Mouse (Mus musculus) thymus, adult 18-20 months (tissue): ENCODE measurements around the gene Grtp1.

ENCODE experiments used
- DNase-seq, 2 experiments: peaks; one replicate each; pipeline ENCODE4 v3.0.0; 2022; ENCODE audit warnings: mixed read lengths in 2 of 2

Gene Grtp1

GRCm38 (mm10) chr8:13204371-13205140 lies 4.1 kb upstream of the Grtp1 start:
- no peak for DNase-seq

GRCm38 (mm10) chr8:13203472-13203871 lies 3.1 kb upstream of the Grtp1 start:
- no peak for DNase-seq

GRCm38 (mm10) chr8:13202806-13203205 lies 2.4 kb upstream of the Grtp1 start:
- DNase-seq, result no peak

- DNase-seq, result no peak
These were observed 1.6 kb upstream of the Grtp1 start for GRCm38 (mm10) chr8:13202041-13202440.

GRCm38 (mm10) chr8:13201013-13201334 lies 554 bp upstream of the Grtp1 start:
- DNase-seq, result no peak

- no peak for DNase-seq
These were observed 897 bp downstream of the Grtp1 start for GRCm38 (mm10) chr8:13199385-13200061.

GRCm38 (mm10) chr8:13197493-13197892 lies 2.9 kb downstream of the Grtp1 start:
- DNase-seq, result no peak

GRCm38 (mm10) chr8:13194818-13195217 lies 5.6 kb downstream of the Grtp1 start:
- DNase-seq, result no peak

- no peak for DNase-seq
These were observed 10.2 kb downstream of the Grtp1 start for GRCm38 (mm10) chr8:13190235-13190634.

- no peak for DNase-seq
These were observed 11.6 kb downstream of the Grtp1 start for GRCm38 (mm10) chr8:13188857-13189256.

GRCm38 (mm10) chr8:13188052-13188555 lies 12.3 kb downstream of the Grtp1 start:
- no peak for DNase-seq

GRCm38 (mm10) chr8:13187638-13188037 lies 12.8 kb downstream of the Grtp1 start:
- no peak for DNase-seq

GRCm38 (mm10) chr8:13187229-13187628 lies 13.2 kb downstream of the Grtp1 start:
- DNase-seq, result no peak

GRCm38 (mm10) chr8:13186819-13187218 lies 13.6 kb downstream of the Grtp1 start:
- no peak for DNase-seq

GRCm38 (mm10) chr8:13181691-13181976 lies 18.8 kb downstream of the Grtp1 start:
- DNase-seq, result no peak

- DNase-seq, result no peak
These were observed 19.3 kb downstream of the Grtp1 start for GRCm38 (mm10) chr8:13180911-13181690.

GRCm38 (mm10) chr8:13180408-13180807 lies 20.0 kb downstream of the Grtp1 start:
- no peak for DNase-seq

GRCm38 (mm10) chr8:13179948-13180347 lies 20.5 kb downstream of the Grtp1 start:
- no peak for DNase-seq

- no peak for DNase-seq
These were observed 20.9 kb downstream of the Grtp1 start for GRCm38 (mm10) chr8:13179482-13179881.

GRCm38 (mm10) chr8:13178137-13178536 lies 22.3 kb downstream of the Grtp1 start:
- no peak for DNase-seq

GRCm38 (mm10) chr8:13177173-13177852 lies 23.1 kb downstream of the Grtp1 start:
- DNase-seq, result no peak

GRCm38 (mm10) chr8:13175650-13176049 lies 24.8 kb downstream of the Grtp1 start:
- no peak for DNase-seq

GRCm38 (mm10) chr8:13174811-13175210 lies 25.6 kb downstream of the Grtp1 start:
- no peak for DNase-seq
